Mouse (Mus musculus) testis, adult 2 months (tissue): ENCODE results near the gene Stxbp2. TPM values are rescaled to one million over a fixed set of nuclear protein-coding genes. Genes with fewer than 3 reads are reported as not detected.

Source experiments
- H3K27ac ChIP-seq: fragments of 200-500 bp; 2 replicates; pipeline ENCODE4 v1.5.1; 2012; ENCODE audit warnings: low read depth, low read length; ENCODE audit not compliant: control insufficient read depth, insufficient read depth
- H3K27me3 ChIP-seq: fragments of 200-500 bp; 2 replicates; pipeline ENCODE4 v1.6.1; 2012; ENCODE audit warnings: mild to moderate bottlenecking, low read length, moderate library complexity; ENCODE audit not compliant: control insufficient read depth, insufficient read depth
- H3K36me3 ChIP-seq: fragments of 200-500 bp; 2 replicates; pipeline ENCODE4 v1.6.1; 2012; ENCODE audit warnings: mild to moderate bottlenecking, low read length; ENCODE audit not compliant: control insufficient read depth, insufficient read depth
- H3K4me1 ChIP-seq: fragments of 200-500 bp; 2 replicates; pipeline ENCODE4 v1.6.1; 2012; ENCODE audit warnings: low read length; ENCODE audit not compliant: control insufficient read depth, insufficient read depth
- H3K4me3 ChIP-seq: fragments of 200-500 bp; 2 replicates; pipeline ENCODE4 v1.5.1; 2012; ENCODE audit warnings: low read depth, mild to moderate bottlenecking, low read length, moderate library complexity, mixed read lengths; ENCODE audit not compliant: control insufficient read depth
- CTCF ChIP-seq: fragments of 200-500 bp; IDR thresholded peaks from 2 replicates; pipeline ENCODE4 v1.5.1; 2012; ENCODE audit warnings: low read depth, mild to moderate bottlenecking, inconsistent platforms, low read length, moderate library complexity; ENCODE audit not compliant: control insufficient read depth, insufficient read depth, insufficient replicate concordance
- POLR2A ChIP-seq: fragments of 200-500 bp; IDR thresholded peaks from 2 replicates; pipeline ENCODE4 v1.6.1; 2012; ENCODE audit warnings: low read depth, mild to moderate bottlenecking, inconsistent platforms, low read length, moderate library complexity; ENCODE audit not compliant: control insufficient read depth
- polyA plus RNA-seq: library from polyadenylated mRNA; depleted of rRNA; stranded (reverse); fragments of >200 nt; gene quantifications from 2 replicates; pipeline ENCODE4 v1.2.3, GENCODE M21; 2012

Gene Stxbp2
- polyA plus RNA-seq, 1 experiment = 81.4 TPM

DNA sequence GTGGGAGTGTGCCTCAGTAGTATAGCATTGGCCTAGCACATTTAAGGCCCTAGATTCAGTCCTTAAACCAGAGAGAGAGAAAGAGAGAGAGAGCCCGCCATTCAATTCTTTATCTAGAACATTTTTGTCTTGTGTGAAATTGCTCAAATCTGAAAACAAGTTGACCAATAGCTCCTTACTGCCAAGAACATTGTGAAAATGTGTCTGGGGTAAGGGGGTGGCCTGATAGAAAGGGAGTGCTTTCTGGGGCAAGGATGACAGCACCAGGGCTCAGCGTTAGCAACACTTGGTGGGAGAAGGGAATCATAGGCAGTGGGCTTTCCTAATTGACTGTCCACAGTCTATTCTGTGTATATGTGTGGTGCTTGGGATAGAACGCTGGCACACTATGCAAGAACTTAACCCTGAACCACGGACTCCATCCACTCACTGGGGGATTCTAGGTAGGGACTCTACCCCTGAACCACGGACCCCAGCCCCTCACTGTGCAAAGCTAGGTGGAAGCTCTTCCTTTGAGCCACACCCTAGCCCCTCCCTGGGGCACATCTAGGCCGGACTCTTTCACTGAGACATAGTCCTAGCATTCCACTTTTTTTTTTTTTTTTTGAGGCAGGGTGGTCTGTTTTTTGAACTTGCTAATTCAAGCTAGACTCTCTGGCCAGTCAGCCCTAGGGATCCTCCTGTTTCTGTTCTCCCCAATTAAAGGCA, 16.2 kb downstream of the Stxbp2 start:
- Histone ChIP-seq H3K36me3 (no peaks in the 10 kb centered on the region), H3K4me3 (no peak overlapping the region), H3K27me3 (no peaks in the 10 kb centered on the region), H3K4me1 (no peaks in the 10 kb centered on the region), H3K27ac (no peak overlapping the region)
- TF ChIP-seq POLR2A = no peak
- no peak for TF ChIP-seq CTCF

DNA sequence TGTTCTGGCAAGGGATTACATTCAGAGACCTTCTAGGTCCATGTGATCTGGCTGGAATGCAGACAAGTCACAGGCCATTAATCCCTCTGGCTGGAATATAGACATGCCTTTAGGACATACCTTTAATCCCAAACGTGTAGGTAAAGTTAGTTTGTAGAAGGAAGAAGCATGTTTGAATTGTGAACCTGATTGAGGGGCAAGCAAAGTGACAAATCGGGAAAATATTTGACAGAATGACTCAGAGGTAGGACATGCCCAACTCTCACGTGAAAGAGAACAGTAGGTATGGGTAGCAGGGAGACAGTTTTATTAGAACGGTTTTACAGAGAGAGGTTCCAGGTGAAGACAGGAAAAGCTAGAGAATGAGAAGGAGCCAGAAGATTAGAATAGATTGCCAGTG, 16.8 kb downstream of the Stxbp2 start:
- TF ChIP-seq POLR2A (no peak), CTCF (no peak)
- no peaks in the 10 kb centered on the region for H3K36me3 ChIP-seq
- no peaks in the 10 kb centered on the region for H3K4me1 ChIP-seq

DNA sequence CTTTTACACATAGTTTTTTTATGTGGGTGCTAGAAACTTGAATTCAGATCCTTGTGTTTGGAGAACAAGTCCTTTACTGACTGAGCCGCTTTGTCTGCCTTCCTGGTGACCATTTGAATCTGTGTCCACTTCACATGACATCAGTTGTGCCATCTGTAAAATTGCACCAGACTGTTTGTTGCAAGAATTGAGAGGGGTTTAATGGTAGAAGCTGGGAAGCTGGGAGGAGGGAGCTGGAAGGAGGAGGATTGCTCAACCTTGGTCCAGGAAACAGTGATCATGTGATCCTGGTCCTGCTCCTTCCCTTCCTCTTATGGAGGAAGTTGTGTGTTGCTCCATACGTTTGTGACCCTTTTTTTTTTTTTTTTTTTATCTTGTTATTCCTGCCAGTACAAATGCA, 17.5 kb downstream of the Stxbp2 start:
- no peak overlapping the region for H3K27ac ChIP-seq
- no peaks in the 10 kb centered on the region for H3K4me1 ChIP-seq
- no peak for TF ChIP-seq CTCF
- no peak for TF ChIP-seq POLR2A
- H3K4me3 ChIP-seq = no peak overlapping the region
- no peaks in the 10 kb centered on the region for H3K27me3 ChIP-seq
- H3K36me3 ChIP-seq = no peaks in the 10 kb centered on the region

More for the DNA sequence above, 16.8 kb downstream of the Stxbp2 start:
- Histone ChIP-seq H3K27ac (no peak overlapping the region), H3K27me3 (no peaks in the 10 kb centered on the region), H3K4me3 (no peak overlapping the region)

DNA sequence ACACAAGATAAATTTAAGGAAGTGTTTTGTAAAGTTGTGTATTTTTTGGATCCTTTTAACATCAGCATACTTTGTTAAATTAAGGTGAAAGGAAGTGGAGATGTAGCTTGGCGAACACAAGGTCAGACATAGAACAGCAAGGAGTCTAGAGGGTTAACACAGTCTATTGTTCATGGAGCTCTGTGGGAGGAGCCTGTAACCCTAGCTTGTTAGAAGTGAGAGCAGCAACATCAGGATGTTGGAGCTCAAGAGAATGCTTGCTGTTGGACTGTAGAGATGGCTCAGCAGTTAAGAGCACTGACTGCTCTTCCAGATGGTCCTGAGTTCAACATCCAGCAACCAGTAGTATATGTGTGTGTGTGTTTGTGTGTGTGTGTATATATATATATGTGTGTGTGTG, 18.2 kb downstream of the Stxbp2 start:
- Histone ChIP-seq H3K27ac (no peak overlapping the region), H3K4me1 (no peaks in the 10 kb centered on the region), H3K36me3 (no peaks in the 10 kb centered on the region), H3K4me3 (no peak overlapping the region), H3K27me3 (no peaks in the 10 kb centered on the region)
- TF ChIP-seq CTCF (no peak), POLR2A (no peak)

DNA sequence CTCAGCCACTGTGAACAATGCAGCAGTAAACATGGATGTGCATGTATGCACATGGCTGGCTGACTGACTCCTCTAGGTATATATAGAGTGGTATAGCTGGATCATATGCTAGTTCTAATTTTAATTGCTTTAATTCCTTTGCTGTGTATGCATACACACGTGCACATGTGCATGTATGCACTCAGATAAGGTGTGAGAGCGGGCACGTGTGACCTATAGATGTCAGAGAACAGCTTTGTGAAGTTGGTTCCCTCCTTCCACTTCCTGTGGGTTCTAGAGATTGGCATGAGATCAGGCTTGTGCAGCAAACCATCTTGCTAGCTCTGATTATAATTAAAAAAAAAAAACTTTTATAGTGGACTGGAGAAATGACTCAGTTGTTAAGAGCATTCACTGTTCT, 22.1 kb downstream of the Stxbp2 start:
- H3K4me1 ChIP-seq = peaks cover 10% of the 10 kb centered on the region
- TF ChIP-seq CTCF (no peak), POLR2A (no peak)
- no peaks in the 10 kb centered on the region for H3K36me3 ChIP-seq
- no peak overlapping the region for H3K27ac ChIP-seq
- H3K27me3 ChIP-seq = no peaks in the 10 kb centered on the region
- H3K4me3 ChIP-seq = no peak overlapping the region

DNA sequence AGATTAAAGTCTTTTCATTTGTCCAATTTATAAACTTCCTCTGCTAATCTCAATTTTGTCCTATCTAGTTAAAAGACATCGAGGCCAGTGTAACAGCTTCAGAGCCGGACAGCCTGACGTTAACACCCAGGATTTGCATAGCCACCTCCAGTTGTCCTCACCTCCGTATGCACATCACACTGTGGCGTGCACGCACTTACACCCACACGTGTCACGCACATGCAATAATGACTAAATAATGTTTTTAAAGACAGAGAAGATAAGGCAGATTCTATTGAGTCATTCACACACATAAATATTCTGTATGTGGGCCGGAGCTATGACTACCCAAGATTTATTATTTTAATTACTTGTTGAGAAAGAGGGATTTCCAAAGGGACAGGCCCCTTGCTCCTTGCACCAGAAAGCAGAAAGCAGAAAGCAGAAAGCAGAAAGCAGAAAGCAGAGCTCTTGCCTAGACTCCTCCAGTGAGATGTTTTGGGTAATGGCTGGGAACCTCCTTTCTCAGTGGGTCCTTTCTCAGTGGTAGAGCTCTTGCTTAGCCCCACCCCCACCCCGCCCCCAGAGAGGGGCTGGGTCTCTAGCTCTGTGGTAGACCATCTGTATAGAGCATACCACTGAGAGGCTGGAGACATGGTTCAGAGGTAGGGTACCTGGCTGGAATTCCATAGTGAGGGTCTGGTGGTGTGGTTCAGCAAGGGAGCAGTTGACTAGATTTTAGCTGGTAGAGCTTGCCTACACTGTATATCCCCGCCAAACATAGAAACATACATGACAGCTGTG, 24.2 kb downstream of the Stxbp2 start:
- H3K27ac ChIP-seq = no peak overlapping the region
- no peak for TF ChIP-seq POLR2A
- no peak for TF ChIP-seq CTCF
- no peak overlapping the region for H3K4me3 ChIP-seq
- no peaks in the 10 kb centered on the region for H3K36me3 ChIP-seq
- H3K27me3 ChIP-seq = no peaks in the 10 kb centered on the region
- peaks cover 10% of the 10 kb centered on the region for H3K4me1 ChIP-seq

DNA sequence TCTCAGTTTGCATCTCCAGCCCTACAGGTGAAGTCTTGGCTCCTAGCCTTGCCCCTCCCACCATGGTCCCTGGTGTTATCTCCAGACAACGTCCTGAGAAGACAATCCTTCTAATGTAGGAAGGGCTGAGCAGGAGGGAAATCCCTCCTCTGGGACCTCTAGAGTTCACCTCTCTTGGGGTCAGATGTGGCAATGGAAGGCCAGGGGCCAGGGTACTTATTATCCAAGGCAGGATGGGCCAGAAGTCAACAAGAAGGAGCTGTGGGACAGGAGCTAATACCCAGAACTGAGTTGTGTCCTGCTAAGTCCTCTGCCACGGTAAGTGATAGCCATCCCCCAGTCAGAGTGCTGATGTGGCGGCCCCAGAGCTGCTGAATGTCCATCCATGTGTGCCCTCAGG, 24.8 kb downstream of the Stxbp2 start, which contains the start of gene Retn:
Retn (plus strand) TSS at position 245 of the 400 bp plus-strand sequence.
- TF ChIP-seq POLR2A (no peak), CTCF (no peak)
- Histone ChIP-seq H3K4me1 (peaks cover 10% of the 10 kb centered on the region), H3K36me3 (no peaks in the 10 kb centered on the region), H3K27ac (no peak within 1 kb of the TSS), H3K4me3 (no peak within 1 kb of the TSS), H3K27me3 (no peaks in the 10 kb centered on the region)
